Mouse (Mus musculus): ENCODE measurements around the gene Slc9a8. TPM values are rescaled to one million over a fixed set of nuclear protein-coding genes. Genes with fewer than 3 reads are reported as not detected.

Gene Slc9a8
- polyA plus RNA-seq, 1 experiment = 19.0 TPM

DNA sequence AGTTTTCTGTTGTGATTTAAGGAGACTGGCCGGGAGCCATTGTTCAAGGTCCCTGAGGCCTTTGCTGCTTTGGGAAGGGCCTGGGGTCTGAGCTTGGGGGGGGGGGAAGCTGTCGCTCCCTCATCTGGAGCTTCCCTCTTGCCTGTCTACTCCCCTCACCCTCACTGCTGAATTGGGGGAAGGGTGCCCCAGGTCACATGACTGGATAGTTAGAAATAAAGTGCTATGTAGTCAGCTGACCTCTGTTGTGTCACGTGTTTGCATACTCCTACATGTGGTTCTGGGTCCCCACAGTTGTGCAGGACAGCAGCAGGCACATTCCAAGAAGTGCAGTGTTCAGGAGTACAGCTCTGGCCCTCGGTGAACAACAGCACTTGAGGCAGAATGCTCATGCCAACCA, 55.2 kb downstream of the Slc9a8 start:
- TF ChIP-seq USF1 (IDR thresholded peaks at IDR 0.05; ENCODE audit: low read depth) = peak; percentile 54
- no peak for TF ChIP-seq MYOD1 (IDR thresholded peaks at IDR 0.05; ENCODE audit: control insufficient read depth, insufficient read length, low read depth)
- Histone ChIP-seq H3ac (ENCODE audit: control insufficient read depth, insufficient read length, low read depth) (no peak overlapping the region), H3K79me2 (ENCODE audit: control insufficient read depth, insufficient read depth) (no peaks in the 10 kb centered on the region), H3K79me3 (ENCODE audit: low read depth) (no peaks in the 10 kb centered on the region), H3K27me3 (ENCODE audit: control insufficient read depth, insufficient read depth, insufficient read length) (no peaks in the 10 kb centered on the region), H3K36me3 (ENCODE audit: control insufficient read depth, insufficient read depth) (peaks cover 38% of the 10 kb centered on the region), H3K4me3 (ENCODE audit: insufficient read depth, poor library complexity, severe bottlenecking) (no peak overlapping the region)

DNA sequence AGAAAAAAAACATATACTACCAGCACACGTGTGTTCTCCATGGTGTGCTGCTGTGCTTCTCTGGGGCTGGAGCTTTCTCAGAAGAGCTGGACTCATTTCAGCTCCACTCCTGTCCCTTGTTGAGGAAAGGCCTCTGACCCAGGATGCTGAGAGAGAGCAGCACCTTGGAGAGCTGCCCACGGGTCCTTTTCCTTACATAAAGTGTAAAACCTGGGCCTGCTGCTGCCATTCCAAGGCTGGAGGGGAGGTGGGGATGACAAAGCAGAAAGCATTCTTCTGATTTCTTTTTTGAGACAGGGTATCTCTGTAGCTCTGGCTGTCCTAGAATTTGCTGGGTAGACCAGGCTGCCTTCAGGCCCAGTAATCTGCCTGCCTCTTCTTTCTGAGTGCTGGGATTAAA, 56.6 kb downstream of the Slc9a8 start:
- Histone ChIP-seq H3K27me3 (ENCODE audit: control insufficient read depth, insufficient read depth, insufficient read length) (no peaks in the 10 kb centered on the region), H3ac (ENCODE audit: control insufficient read depth, insufficient read length, low read depth) (no peak overlapping the region), H3K36me3 (ENCODE audit: control insufficient read depth, insufficient read depth) (peaks cover 33% of the 10 kb centered on the region), H3K79me3 (ENCODE audit: low read depth) (peaks cover 3% of the 10 kb centered on the region), H3K4me3 (ENCODE audit: insufficient read depth, poor library complexity, severe bottlenecking) (no peak overlapping the region), H3K79me2 (ENCODE audit: control insufficient read depth, insufficient read depth) (peaks cover 8% of the 10 kb centered on the region)
- no peak for TF ChIP-seq FOSL1 (IDR thresholded peaks at IDR 0.05; ENCODE audit: insufficient read depth, low read length, poor library complexity, severe bottlenecking)
- no peak for TF ChIP-seq MYOG (IDR thresholded peaks at IDR 0.05; ENCODE audit: control insufficient read depth, extremely low read depth, insufficient read length)
- TF ChIP-seq MYOD1 (IDR thresholded peaks at IDR 0.05; ENCODE audit: control insufficient read depth, insufficient read length, low read depth) = no peak
- TF ChIP-seq MAX (IDR thresholded peaks at IDR 0.05) = no peak
- no peak for TF ChIP-seq CEBPB (IDR thresholded peaks at IDR 0.05; ENCODE audit: low read depth)
- TF ChIP-seq CTCF (IDR thresholded peaks at IDR 0.05; ENCODE audit: control insufficient read depth, insufficient read depth, insufficient read length) = no peak
- no peak for TF ChIP-seq USF1 (IDR thresholded peaks at IDR 0.05; ENCODE audit: low read depth)

DNA sequence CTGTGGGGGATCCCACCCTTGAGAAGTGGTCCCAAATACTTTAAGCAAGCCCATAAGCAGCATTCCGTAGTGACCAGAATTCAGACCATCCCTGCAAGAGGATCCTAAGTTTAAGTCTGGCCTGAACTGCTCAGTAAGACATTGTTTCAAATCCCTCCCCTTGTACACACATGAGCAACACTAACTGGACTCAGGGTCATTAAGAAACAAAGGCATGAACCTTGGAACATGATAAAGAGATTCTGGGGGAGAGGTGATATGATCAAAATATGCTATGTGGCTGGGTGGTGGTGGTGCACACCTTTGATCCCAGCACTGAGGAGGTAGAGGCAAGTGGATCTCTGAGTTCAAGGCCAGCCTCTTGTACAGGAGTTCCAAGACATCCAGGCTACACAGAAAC, 58.0 kb downstream of the Slc9a8 start:
- TF ChIP-seq CEBPB (IDR thresholded peaks at IDR 0.05; ENCODE audit: low read depth) (no peak), FOSL1 (IDR thresholded peaks at IDR 0.05; ENCODE audit: insufficient read depth, low read length, poor library complexity, severe bottlenecking) (no peak)
- Histone ChIP-seq H3K4me3 (ENCODE audit: insufficient read depth, poor library complexity, severe bottlenecking) (no peak overlapping the region), H3ac (ENCODE audit: control insufficient read depth, insufficient read length, low read depth) (no peak overlapping the region), H3K79me2 (ENCODE audit: control insufficient read depth, insufficient read depth) (peaks cover 22% of the 10 kb centered on the region), H3K79me3 (ENCODE audit: low read depth) (peaks cover 8% of the 10 kb centered on the region), H3K27me3 (ENCODE audit: control insufficient read depth, insufficient read depth, insufficient read length) (no peaks in the 10 kb centered on the region), H3K36me3 (ENCODE audit: control insufficient read depth, insufficient read depth) (peaks cover 34% of the 10 kb centered on the region)

DNA sequence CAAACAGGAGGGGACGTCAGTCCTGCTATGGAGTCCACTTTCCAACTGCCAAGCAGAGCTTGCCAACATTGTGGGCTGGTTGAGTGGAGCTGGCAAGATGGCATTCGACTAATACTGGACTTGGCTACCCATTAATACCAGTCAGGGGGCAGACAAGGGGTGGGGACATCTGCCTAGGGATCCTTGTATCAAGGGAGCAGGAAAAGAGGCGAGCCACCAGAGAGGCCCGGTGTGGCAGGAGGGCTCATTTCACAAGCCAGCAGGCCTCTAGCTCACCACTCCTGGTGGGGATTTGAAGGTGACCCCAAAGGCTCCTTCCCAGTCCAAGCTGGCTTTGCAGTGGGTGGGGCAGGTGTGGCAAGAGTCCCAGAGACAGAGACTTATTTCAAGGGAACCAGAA, 61.2 kb downstream of the Slc9a8 start:
- Histone ChIP-seq H3ac (ENCODE audit: control insufficient read depth, insufficient read length, low read depth) (no peak overlapping the region), H3K36me3 (ENCODE audit: control insufficient read depth, insufficient read depth) (peaks cover 30% of the 10 kb centered on the region), H3K79me3 (ENCODE audit: low read depth) (peaks cover 34% of the 10 kb centered on the region), H3K4me3 (ENCODE audit: insufficient read depth, poor library complexity, severe bottlenecking) (no peak overlapping the region), H3K79me2 (ENCODE audit: control insufficient read depth, insufficient read depth) (peaks cover 54% of the 10 kb centered on the region), H3K27me3 (ENCODE audit: control insufficient read depth, insufficient read depth, insufficient read length) (no peaks in the 10 kb centered on the region)
- no peak for TF ChIP-seq CTCF (IDR thresholded peaks at IDR 0.05; ENCODE audit: control insufficient read depth, insufficient read depth, insufficient read length)
- no peak for TF ChIP-seq MAX (IDR thresholded peaks at IDR 0.05)

DNA sequence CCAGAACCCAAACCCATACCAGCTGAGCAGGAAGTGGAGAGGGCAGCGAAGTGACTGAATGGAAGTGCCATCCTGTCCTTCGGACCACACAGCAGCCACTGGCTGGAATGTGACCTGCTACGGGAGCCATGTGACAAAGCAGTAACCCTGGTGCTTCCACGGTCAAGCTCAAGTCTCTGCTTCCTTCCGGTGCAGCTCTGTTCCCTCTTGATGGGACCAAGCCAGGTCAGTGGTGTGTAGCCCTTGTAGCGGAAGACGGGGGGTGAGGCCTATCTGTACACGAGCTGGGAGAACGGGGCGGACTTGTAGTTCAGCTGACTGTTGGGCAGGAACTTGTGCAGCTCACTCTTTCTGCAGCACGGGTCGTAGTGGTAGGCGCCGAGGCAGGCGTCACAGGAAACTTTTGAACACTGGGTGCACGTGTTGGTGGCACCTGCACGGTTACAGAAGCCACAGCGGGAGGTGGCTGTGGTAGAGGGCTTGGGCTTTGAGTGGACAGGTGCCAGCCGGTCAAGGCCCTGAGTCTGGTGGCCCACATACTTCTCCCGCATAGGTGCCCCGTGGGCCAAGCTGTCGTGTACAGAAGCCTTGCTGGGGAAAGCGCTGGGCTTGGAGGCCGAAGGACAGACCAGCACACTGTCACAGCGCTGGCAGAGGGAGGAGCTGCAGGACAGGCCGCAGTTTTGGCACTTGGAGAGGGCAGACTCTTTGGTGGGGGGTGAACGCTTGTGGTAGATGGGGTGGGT, 61.7 kb downstream of the Slc9a8 start:
- TF ChIP-seq CEBPB (IDR thresholded peaks at IDR 0.05; ENCODE audit: low read depth) = no peak
- TF ChIP-seq MYOG (IDR thresholded peaks at IDR 0.05; ENCODE audit: control insufficient read depth, extremely low read depth, insufficient read length) = no peak
- no peak for TF ChIP-seq MAX (IDR thresholded peaks at IDR 0.05)
- TF ChIP-seq USF1 (IDR thresholded peaks at IDR 0.05; ENCODE audit: low read depth) = no peak
- no peak for TF ChIP-seq FOSL1 (IDR thresholded peaks at IDR 0.05; ENCODE audit: insufficient read depth, low read length, poor library complexity, severe bottlenecking)
- no peak for TF ChIP-seq MYOD1 (IDR thresholded peaks at IDR 0.05; ENCODE audit: control insufficient read depth, insufficient read length, low read depth)
- TF ChIP-seq CTCF (IDR thresholded peaks at IDR 0.05; ENCODE audit: control insufficient read depth, insufficient read depth, insufficient read length) = no peak
- Histone ChIP-seq H3K27me3 (ENCODE audit: control insufficient read depth, insufficient read depth, insufficient read length) (no peaks in the 10 kb centered on the region), H3K79me2 (ENCODE audit: control insufficient read depth, insufficient read depth) (peaks cover 59% of the 10 kb centered on the region), H3K36me3 (ENCODE audit: control insufficient read depth, insufficient read depth) (peaks cover 31% of the 10 kb centered on the region), H3K4me3 (ENCODE audit: insufficient read depth, poor library complexity, severe bottlenecking) (no peak overlapping the region), H3K79me3 (ENCODE audit: low read depth) (peaks cover 39% of the 10 kb centered on the region), H3ac (ENCODE audit: control insufficient read depth, insufficient read length, low read depth) (no peak overlapping the region)

DNA sequence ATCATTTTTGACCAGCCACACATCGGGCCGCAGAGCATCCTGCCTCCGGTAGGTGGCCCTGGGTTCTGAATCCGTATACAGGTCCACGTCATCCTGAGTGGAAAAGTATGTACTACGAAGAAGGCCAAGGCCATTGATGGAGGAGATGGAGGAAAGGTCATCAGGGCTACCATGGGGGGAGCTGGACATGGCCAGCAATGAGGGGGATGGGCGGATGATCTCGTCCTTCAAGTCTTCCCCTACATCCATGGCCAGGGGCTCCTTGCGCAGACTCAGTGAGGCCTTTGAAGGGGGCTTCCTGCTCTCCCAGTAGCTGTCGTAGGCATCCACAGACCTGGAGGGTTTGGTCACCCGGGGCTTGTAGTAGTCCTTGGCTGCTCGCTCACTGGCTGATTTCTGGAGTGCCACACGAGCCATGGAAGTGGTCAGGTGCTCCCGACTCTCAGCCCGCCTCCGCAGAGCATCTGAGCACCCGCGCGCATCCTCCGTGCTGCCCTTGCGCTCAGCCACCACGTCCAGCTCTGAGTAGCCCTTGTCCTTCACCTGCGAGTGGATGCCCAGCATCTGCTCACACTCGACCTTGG, 62.4 kb downstream of the Slc9a8 start:
- no peak for TF ChIP-seq CEBPB (IDR thresholded peaks at IDR 0.05; ENCODE audit: low read depth)
- TF ChIP-seq MYOG (IDR thresholded peaks at IDR 0.05; ENCODE audit: control insufficient read depth, extremely low read depth, insufficient read length) = no peak
- TF ChIP-seq MYOD1 (IDR thresholded peaks at IDR 0.05; ENCODE audit: control insufficient read depth, insufficient read length, low read depth) = no peak
- TF ChIP-seq USF1 (IDR thresholded peaks at IDR 0.05; ENCODE audit: low read depth) = no peak
- TF ChIP-seq CTCF (IDR thresholded peaks at IDR 0.05; ENCODE audit: control insufficient read depth, insufficient read depth, insufficient read length) = no peak
- TF ChIP-seq MAX (IDR thresholded peaks at IDR 0.05) = no peak
- no peak for TF ChIP-seq FOSL1 (IDR thresholded peaks at IDR 0.05; ENCODE audit: insufficient read depth, low read length, poor library complexity, severe bottlenecking)
- peaks cover 66% of the 10 kb centered on the region for H3K79me2 ChIP-seq (ENCODE audit: control insufficient read depth, insufficient read depth)
- peaks cover 46% of the 10 kb centered on the region for H3K79me3 ChIP-seq (ENCODE audit: low read depth)
- H3K4me3 ChIP-seq (ENCODE audit: insufficient read depth, poor library complexity, severe bottlenecking) = no peak overlapping the region
- H3K36me3 ChIP-seq (ENCODE audit: control insufficient read depth, insufficient read depth) = peaks cover 38% of the 10 kb centered on the region
- H3ac ChIP-seq (ENCODE audit: control insufficient read depth, insufficient read length, low read depth) = no peak overlapping the region
- H3K27me3 ChIP-seq (ENCODE audit: control insufficient read depth, insufficient read depth, insufficient read length) = no peaks in the 10 kb centered on the region
